Mouse (Mus musculus): ENCODE data around the gene Pitpnm1.

GRCm38 (mm10) chr19:4095802-4096201, 4.0 kb upstream of the Pitpnm1 start:
- no peak for TF ChIP-seq POLR2A (IDR thresholded peaks at IDR 0.05; ENCODE audit: insufficient read length, low read depth)
- no peak for TF ChIP-seq MYOG (IDR thresholded peaks at IDR 0.05; ENCODE audit: control insufficient read depth in 1 of 3, insufficient read depth in 1 of 3, insufficient read length in 2 of 3, low read depth in 2 of 3)
- no peak for TF ChIP-seq USF1 (IDR thresholded peaks at IDR 0.05; ENCODE audit: low read depth)
- TF ChIP-seq POLR2AphosphoS2 (IDR thresholded peaks at IDR 0.05; ENCODE audit: insufficient read length, low read depth) = no peak
- no peak for TF ChIP-seq TCF12 (IDR thresholded peaks at IDR 0.05; ENCODE audit: insufficient read depth, poor library complexity, severe bottlenecking)
- TF ChIP-seq MAX (IDR thresholded peaks at IDR 0.05; ENCODE audit: low read depth) = no peak
- no peak for TF ChIP-seq MYOD1 (IDR thresholded peaks at IDR 0.05; ENCODE audit: control insufficient read depth in 1 of 3, insufficient read length in 2 of 3, low read depth in 2 of 3)
- no peak for TF ChIP-seq CEBPB (IDR thresholded peaks at IDR 0.05; ENCODE audit: insufficient read depth, poor library complexity, severe bottlenecking)
- no peak for TF ChIP-seq E2F4 (IDR thresholded peaks at IDR 0.05; ENCODE audit: insufficient read depth)
- no peak for TF ChIP-seq SRF (IDR thresholded peaks at IDR 0.05; ENCODE audit: control insufficient read depth, insufficient read length, low read depth)
